Mouse (Mus musculus) intestine, embryonic 16.5 days (tissue): Measurements from ENCODE around the gene Cux1. TPM values are rescaled to one million over a fixed set of nuclear protein-coding genes. Genes with fewer than 3 reads are reported as not detected.
"Not testable (repeated sequence)": the region's sequence is repeated elsewhere in the genome, so short reads cannot be mapped to it uniquely, and the experiment has no call there.

Experiments used
- ATAC-seq: fragments of 200-750 bp; cut with Nextera tagmentation; 2 replicates; pipeline ENCODE4 v1.8.0; 2017; ENCODE audit warnings: moderate TSS enrichment, moderate library complexity
- H3K27ac ChIP-seq: fragments of 300-500 bp; sonication (generic); 2 replicates; pipeline ENCODE4 v1.5.1; 2014; ENCODE audit warnings: mild to moderate bottlenecking, low read length
- H3K27me3 ChIP-seq: fragments of 300-500 bp; sonication (generic); replicated peaks from 2 replicates; pipeline ENCODE4 v1.6.1; 2014; ENCODE audit warnings: low read length, control low read depth, mixed read lengths; ENCODE audit not compliant: control insufficient read depth, insufficient read depth
- H3K36me3 ChIP-seq: fragments of 300-500 bp; sonication (generic); 2 replicates; pipeline ENCODE4 v1.6.1; 2014; ENCODE audit warnings: low read length, control low read depth; ENCODE audit not compliant: control insufficient read depth, insufficient read depth
- H3K4me1 ChIP-seq: fragments of 300-500 bp; sonication (generic); 2 replicates; pipeline ENCODE4 v1.6.1; 2014; ENCODE audit warnings: low read length, control low read depth, mixed read lengths; ENCODE audit not compliant: control insufficient read depth, insufficient read depth
- H3K4me2 ChIP-seq: fragments of 300-500 bp; sonication (generic); 2 replicates; pipeline ENCODE4 v1.6.1; 2014; ENCODE audit warnings: low read depth, low read length, control low read depth
- H3K4me3 ChIP-seq: fragments of 300-500 bp; sonication (generic); 2 replicates; pipeline ENCODE4 v1.5.1; 2014; ENCODE audit warnings: mild to moderate bottlenecking, low read length
- H3K9ac ChIP-seq: fragments of 300-500 bp; sonication (generic); 2 replicates; pipeline ENCODE4 v1.6.1; 2014; ENCODE audit warnings: low read depth, low read length
- H3K9me3 ChIP-seq: fragments of 300-500 bp; sonication (generic); 2 replicates; pipeline ENCODE4 v1.6.1; 2016; ENCODE audit warnings: low read length, control low read depth; ENCODE audit not compliant: control insufficient read depth
- WGBS: fragments of 180-500 bp; shearing (Covaris S2); extraction: QIAGEN DNeasy Blood & Tissue Kit; methylation state at CpG from one replicate; pipeline ENCODE4 v1.1.7; 2014; 5-methylcytosine and 5-hydroxymethylcytosine counted together
- polyA plus RNA-seq: library from polyadenylated mRNA; unstranded; fragments of >200 nt; fragmentation: Nextera tagmentation; extraction: Ambion mirVana; gene quantifications from 2 replicates; pipeline ENCODE4 v1.2.1, GENCODE M21; 2015

Cux1 gene
- polyA plus RNA-seq, 1 experiment from 2014 or later = 62.5 TPM

DNA sequence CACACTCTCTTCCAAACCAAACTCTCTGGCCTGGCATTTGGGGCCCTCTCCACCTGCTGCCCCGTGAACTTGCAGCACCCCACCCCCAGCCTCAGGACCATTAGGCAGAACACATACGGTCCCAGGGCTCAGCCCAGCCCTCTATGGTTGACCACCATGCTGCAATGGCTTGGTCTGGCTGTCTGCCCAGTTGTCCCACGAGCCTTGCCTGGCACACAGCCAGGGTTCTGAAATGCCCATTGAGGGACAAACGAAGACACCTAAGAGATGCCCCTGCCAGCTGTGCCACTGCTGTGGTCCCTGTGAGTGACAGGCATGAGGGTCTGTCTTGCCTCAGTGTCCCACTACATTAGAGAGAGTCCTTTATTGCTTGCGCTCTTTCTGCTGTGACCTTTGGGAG is 351.3 kb downstream of the Cux1 start:
- no peak overlapping the region for H3K27ac ChIP-seq
- no peak overlapping the region for H3K4me2 ChIP-seq
- no peak overlapping the region for H3K4me3 ChIP-seq
- no peaks in the 10 kb centered on the region; the same call in 1 of the 2 replicates for H3K9me3 ChIP-seq
- no peak overlapping the region for H3K9ac ChIP-seq
- H3K4me1 ChIP-seq = peaks cover 4% of the 10 kb centered on the region; the same call in 1 of the 2 replicates
- 74% methylated on average over 5 of the region's 5 CpGs for WGBS
- H3K27me3 ChIP-seq = no peaks in the 10 kb centered on the region
- H3K36me3 ChIP-seq = no peaks in the 10 kb centered on the region
- ATAC-seq = no peak

DNA sequence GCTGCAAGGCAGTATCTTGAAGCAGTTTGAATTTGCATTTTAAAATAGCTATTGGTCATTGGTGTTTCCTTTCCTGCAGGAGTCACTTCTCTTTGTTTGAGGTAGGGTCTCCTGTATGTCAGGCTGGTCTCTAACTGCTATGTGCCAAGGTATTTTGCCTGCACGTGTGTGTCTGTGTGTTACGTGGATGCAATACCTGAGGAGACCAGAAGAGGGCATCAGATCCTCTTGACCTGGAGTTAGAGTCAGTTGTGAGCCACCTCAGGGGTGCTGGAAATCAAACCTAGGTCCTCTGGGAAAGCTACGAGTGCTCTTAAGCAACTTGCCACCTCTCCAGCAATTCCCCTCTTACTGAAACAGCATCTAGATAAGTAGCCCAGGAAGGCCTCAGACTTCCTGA is 352.1 kb downstream of the Cux1 start:
- peaks cover 4% of the 10 kb centered on the region; the same call in 1 of the 2 replicates for H3K4me1 ChIP-seq
- no peak overlapping the region for H3K4me2 ChIP-seq
- H3K27ac ChIP-seq = no peak overlapping the region
- H3K36me3 ChIP-seq = no peaks in the 10 kb centered on the region
- no peak overlapping the region for H3K9ac ChIP-seq
- ATAC-seq = no peak
- WGBS = 89% methylated on average over 3 of the region's 3 CpGs
- H3K4me3 ChIP-seq = no peak overlapping the region
- H3K27me3 ChIP-seq = no peaks in the 10 kb centered on the region
- H3K9me3 ChIP-seq = no peaks in the 10 kb centered on the region; the same call in 1 of the 2 replicates

DNA sequence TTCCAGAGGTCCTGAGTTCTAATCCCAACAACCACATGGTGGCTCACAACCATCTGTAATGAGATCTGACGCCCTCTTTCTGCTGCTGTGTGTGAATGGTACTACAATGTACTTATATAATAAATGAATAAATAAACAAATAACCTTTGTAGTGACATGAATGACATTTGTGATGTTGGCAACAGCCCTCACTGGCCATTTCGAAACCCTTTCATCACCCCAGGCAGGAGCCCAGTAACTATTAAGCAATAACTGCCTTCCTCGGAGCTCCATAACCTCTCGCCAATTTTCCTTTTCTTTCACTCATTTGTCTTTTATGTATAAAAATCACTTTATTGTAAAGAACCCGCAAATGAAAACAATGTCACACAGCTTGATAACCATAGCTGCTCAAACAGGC is 353.6 kb downstream of the Cux1 start:
- WGBS = 83% methylated on average over 5 of the region's 5 CpGs
- ATAC-seq = no peak
- Histone ChIP-seq H3K27ac (no peak overlapping the region), H3K36me3 (no peaks in the 10 kb centered on the region), H3K27me3 (no peaks in the 10 kb centered on the region), H3K4me2 (no peak overlapping the region), H3K4me3 (no peak overlapping the region), H3K9me3 (no peaks in the 10 kb centered on the region; the same call in 1 of the 2 replicates), H3K4me1 (peaks cover 4% of the 10 kb centered on the region; the same call in 1 of the 2 replicates), H3K9ac (no peak overlapping the region)

DNA sequence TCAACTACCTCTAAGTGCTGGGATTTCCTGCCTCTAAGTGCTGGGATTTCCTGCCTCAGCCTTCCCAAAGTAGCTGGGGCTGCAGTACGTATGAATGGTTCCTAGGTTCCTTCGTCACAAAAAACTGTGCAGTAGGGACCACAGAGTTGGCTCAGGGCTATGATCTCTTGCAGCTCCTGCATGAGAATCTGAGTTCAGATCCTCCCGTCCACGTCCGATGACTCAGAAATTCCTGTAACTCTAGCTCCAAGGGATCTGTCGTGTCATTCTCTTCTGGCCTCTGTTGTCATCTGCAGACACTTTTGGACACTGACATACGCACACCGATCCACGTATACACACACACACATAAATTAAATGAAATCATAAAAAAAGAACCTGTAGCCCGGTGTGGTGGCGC is 354.6 kb downstream of the Cux1 start:
- H3K4me2 ChIP-seq = no peak overlapping the region
- no peak overlapping the region for H3K4me3 ChIP-seq
- H3K36me3 ChIP-seq = no peaks in the 10 kb centered on the region
- H3K27ac ChIP-seq = no peak overlapping the region
- H3K9ac ChIP-seq = no peak overlapping the region
- 90% methylated on average over 11 of the region's 11 CpGs for WGBS
- no peak for ATAC-seq
- no peaks in the 10 kb centered on the region for H3K27me3 ChIP-seq
- peaks cover 3% of the 10 kb centered on the region; the same call in 1 of the 2 replicates for H3K4me1 ChIP-seq
- H3K9me3 ChIP-seq = no peaks in the 10 kb centered on the region; the same call in 1 of the 2 replicates

DNA sequence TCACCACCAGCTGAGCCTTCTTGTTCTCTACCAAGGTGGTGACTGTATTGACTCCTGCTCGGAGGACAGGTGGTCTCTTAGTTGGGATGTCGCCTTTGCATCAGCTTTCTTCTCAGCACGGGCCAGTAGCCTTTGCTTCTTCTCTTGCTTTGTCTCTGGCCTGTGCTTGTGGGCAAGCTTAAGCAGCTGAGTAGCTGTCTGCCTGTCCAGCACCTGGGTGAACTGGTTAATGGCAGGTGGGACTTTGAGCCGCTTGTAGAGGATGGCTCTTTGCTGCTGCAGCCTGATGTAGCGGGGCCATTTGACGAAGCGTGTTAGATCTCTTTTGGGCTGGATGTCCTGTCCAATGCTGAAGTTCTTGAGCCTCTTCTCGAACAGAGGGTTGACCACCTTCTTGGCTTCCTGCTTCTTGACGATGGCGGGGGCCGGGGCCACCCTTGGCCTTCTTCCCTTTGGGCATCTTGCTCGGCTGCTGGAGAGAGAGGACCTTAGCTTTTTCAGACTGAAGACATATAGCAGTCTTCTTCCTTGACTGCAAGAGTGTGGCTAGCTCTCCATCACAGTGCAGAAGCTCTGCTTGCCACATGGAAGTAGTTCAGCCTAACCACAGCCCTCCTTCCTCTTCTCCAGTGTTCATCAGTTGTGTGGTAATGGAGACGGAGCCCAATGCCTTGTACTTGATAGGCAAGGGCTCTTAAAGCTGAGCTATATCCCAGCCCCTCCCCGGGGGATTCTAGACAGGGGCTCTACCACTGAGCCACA is 355.8 kb downstream of the Cux1 start:
- H3K36me3 ChIP-seq, H3K27ac ChIP-seq, H3K4me3 ChIP-seq, ATAC-seq, H3K27me3 ChIP-seq, H3K9ac ChIP-seq, H3K9me3 ChIP-seq, H3K4me1 ChIP-seq, H3K4me2 ChIP-seq: not testable (repeated sequence)
- WGBS = 88% methylated on average over 14 of the region's 14 CpGs

DNA sequence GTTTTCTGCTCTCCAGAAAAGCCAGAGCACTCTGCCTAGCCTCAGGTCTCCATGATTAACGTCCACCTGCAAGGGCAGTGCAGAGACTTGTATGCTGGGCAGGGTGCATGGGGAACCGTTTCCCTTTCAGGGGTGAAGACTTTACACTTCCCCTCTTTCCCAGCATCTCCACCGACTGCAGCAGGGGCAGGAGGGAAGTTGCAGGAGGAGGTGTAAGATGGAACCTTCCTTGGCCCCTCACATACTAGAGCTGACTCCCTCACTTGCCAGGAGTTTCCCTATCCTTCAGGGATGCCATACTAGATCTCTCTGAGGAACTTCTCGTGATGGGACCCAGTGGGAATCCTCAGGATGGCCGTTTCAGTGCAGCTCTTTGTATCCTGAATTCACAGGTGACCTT is 356.7 kb downstream of the Cux1 start:
- H3K9ac ChIP-seq = no peak overlapping the region

DNA sequence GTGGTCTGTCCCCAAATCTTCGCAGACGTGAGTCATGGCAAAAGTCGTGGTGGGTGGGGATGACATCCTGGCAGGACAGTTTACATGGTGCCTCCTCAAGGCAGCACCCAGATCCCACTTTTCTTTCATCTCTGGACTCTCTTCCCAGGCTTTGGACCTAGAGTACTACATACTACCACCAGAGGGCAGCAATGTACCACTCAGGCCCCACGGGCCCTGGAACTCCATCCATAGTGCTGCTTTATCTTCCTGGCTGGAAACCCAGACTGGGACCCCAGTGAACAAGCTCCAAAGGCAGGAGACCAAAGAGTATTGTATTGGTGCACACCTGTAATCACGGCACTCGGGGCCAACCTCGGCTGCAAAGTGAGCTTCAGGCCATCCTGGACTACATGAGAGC is 365.5 kb downstream of the Cux1 start:
- Histone ChIP-seq H3K4me2 (no peak overlapping the region), H3K4me3 (no peak overlapping the region), H3K4me1 (peaks cover 11% of the 10 kb centered on the region), H3K9ac (no peak overlapping the region), H3K27ac (no peak overlapping the region), H3K36me3 (no peaks in the 10 kb centered on the region), H3K9me3 (no peaks in the 10 kb centered on the region), H3K27me3 (no peaks in the 10 kb centered on the region)
- no peak for ATAC-seq
- 33% methylated on average over 7 of the region's 7 CpGs for WGBS

More for the DNA sequence above, 356.7 kb downstream of the Cux1 start:
- Histone ChIP-seq H3K27me3 (no peaks in the 10 kb centered on the region), H3K4me3 (no peak overlapping the region), H3K4me2 (no peak overlapping the region), H3K36me3 (no peaks in the 10 kb centered on the region), H3K9me3 (no peaks in the 10 kb centered on the region; the same call in 1 of the 2 replicates), H3K27ac (no peak overlapping the region), H3K4me1 (no peaks in the 10 kb centered on the region)
- WGBS = 71% methylated on average over 5 of the region's 5 CpGs
- no peak for ATAC-seq

DNA sequence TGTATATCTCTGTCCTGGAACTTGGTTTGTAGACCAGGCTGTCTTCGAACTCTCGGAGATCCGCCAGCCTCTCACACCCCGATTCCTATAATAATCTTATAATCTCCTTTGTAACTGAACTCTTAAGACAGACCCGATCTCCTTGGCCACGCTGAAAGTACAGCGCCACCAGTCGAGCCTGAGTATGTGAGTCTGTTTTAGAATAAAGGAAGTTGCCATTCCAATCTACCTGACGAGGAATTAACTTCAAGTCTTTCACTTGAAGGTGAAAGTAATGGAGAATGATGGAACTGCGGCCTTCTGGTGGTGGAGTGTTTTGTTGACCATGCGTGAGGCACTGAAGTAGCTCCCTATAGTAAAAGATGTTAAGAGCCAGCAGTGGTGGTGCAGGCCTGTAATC is 367.8 kb downstream of the Cux1 start:
- Histone ChIP-seq H3K9me3 (no peaks in the 10 kb centered on the region), H3K36me3 (peaks cover 7% of the 10 kb centered on the region), H3K4me3 (peak overlapping the region; percentile 97), H3K27me3 (no peaks in the 10 kb centered on the region), H3K4me1 (peaks cover 11% of the 10 kb centered on the region), H3K4me2 (peak overlapping the region; percentile 54), H3K9ac (peak overlapping the region; percentile 94), H3K27ac (peak overlapping the region; percentile 61)
- no peak for ATAC-seq
- WGBS = 28% methylated on average over 11 of the region's 11 CpGs

DNA sequence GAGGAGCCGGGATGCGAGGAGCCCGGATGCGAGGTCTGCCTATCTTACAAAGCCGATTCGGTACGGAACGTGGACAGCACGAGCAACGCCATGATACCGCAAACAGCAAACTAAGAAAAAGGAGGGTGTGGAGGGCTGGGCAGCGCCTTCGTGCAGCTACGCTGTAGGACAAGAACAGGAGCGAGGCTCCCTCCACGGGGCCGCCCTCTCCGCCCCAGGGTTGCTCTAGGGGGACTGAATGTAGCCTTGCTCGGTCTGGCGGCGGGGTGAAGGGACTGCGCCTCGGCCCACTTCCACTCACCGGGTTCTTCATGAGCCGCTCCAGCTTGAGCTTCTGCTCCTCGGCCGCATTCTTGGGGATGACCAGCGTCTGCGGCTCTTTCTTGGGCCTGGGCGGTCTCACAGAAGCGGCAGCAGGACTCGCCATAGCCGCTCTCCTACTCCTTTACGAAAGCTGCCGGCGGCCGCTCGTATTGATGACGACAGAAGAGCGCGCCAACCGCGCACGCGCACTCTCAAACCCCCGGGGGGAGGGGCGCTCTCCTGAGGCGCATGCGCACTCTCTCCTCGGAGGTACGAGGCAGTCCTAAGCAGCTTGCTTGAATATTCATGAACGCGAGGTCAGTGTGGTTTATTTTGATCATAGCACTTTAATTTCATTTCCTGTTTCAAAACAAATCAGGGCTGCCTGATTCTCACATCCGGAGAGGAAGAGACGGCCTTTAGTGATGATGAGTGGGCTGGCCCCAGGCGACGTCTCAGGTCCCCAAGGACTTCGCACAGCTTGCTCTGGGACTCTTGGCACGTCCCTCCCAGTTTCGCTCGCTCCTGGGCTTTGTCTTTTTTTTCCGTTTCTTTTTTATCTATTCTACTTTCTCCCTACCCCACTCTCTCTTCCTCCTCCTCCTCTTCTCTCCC is 368.6 kb downstream of the Cux1 start, which contains the start of gene Prkrip1:
TSS of gene Prkrip1 (minus strand) at position 490 of the 918 bp plus-strand sequence.
- H3K4me3 ChIP-seq = peak within 1 kb of the TSS; percentile 97
- H3K27me3 ChIP-seq = no peaks in the 10 kb centered on the region
- H3K9ac ChIP-seq = peak within 1 kb of the TSS; percentile 94
- H3K36me3 ChIP-seq = peaks cover 13% of the 10 kb centered on the region
- peaks cover 11% of the 10 kb centered on the region for H3K4me1 ChIP-seq
- WGBS = under 1% methylated on average over 62 of the region's 62 CpGs
- H3K9me3 ChIP-seq = no peaks in the 10 kb centered on the region
- peak within 1 kb of the TSS; percentile 87 for H3K27ac ChIP-seq
- H3K4me2 ChIP-seq = peak within 1 kb of the TSS; percentile 87
- ATAC-seq = peak; percentile 89
